Mouse (Mus musculus) heart, postnatal 4 days (tissue): ENCODE measurements around the gene Rfc5. TPM values are rescaled to one million over a fixed set of nuclear protein-coding genes. Genes with fewer than 3 reads are reported as not detected.
"Not testable (repeated sequence)": the region's sequence is repeated elsewhere in the genome, so short reads cannot be mapped to it uniquely, and the experiment has no call there.

Experiments used
- DNase-seq: peaks from one replicate; pipeline ENCODE4 v3.0.0; 2021
- total RNA-seq, 2 experiments: library from RNA; stranded (reverse); gene quantifications; 2 replicates each; pipeline ENCODE4 v1.2.3; 2021

The Rfc5 gene
- total RNA-seq, 2 experiments from 2014 or later, result 26.5 to 30.3 TPM

DNA sequence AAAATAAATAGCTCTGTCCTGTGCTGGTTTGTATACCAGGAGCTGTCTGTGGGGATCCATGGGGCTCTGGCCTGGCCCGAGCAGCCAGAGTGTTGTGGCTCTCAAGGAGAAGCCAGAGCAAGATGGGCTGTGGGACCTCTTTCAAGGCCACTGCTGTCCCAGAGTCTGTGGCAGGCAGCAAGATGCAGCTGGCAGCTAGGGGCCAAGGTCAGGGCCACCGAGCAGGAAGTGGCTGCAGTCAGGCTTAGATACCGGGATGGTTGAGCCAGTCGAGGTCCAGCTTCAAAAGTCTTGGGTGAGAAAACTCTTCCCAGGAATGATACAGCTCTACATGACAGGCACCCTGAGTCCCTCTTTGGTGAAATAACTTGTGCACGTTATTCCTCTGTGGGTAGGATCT is 41.8 kb downstream of the Rfc5 start:
- DNase-seq, result no peak

GRCm38 (mm10) chr5:117346281-117346680 is 42.6 kb downstream of the Rfc5 start:
- no peak for DNase-seq

DNA sequence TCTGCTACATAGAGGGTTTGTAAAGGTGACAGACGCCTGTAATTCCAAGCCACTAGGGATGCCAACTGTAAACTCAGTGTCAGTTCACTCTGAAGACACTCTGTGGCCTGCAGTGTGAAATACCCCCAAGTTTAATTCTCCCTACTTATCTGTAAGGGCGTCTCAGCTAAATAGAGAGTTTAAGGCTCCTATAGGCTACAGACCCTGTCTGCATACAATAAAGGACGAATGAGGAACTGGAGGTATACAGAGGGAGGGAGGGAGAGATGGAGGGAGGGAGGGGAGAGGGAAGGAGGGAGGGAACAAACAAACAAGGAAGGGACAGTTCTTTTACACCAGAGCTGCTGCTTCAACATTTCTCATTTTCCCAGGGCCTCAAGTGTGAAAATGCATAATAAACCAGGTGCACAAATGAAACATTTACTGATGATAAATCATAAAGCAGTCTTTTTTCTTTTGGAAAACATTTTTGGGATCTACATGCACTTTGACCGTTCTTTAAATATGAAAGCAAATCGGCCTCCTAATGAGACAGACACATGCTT is 43.3 kb downstream of the Rfc5 start:
- DNase-seq, result no peak

GRCm38 (mm10) chr5:117344496-117344895 is 44.4 kb downstream of the Rfc5 start:
- not testable (repeated sequence) for DNase-seq

- no peak for DNase-seq
Measured at GRCm38 (mm10) chr5:117341896-117342295, 47.0 kb downstream of the Rfc5 start.

- DNase-seq, result no peak
Measured at GRCm38 (mm10) chr5:117340081-117340480, 48.8 kb downstream of the Rfc5 start.

GRCm38 (mm10) chr5:117338503-117338902 is 50.3 kb downstream of the Rfc5 start:
- DNase-seq, result no peak

DNA sequence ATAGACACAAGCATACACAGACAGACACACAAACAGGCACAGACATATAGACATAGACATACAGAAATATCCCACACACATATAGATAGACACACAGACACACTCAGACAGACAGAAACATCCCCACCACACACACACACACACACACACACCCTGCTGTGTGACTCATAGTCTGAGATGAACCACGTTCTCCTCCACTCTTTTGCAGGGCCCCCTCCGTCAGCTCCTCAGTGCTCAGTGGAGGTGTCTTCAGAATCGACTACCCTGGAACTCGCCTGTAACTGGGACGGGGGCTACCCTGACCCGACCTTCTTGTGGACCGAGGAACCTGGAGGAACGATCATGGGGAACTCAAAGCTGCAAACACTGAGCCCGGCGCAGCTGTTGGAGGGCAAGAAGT is 50.8 kb downstream of the Rfc5 start:
- no peak for DNase-seq

DNA sequence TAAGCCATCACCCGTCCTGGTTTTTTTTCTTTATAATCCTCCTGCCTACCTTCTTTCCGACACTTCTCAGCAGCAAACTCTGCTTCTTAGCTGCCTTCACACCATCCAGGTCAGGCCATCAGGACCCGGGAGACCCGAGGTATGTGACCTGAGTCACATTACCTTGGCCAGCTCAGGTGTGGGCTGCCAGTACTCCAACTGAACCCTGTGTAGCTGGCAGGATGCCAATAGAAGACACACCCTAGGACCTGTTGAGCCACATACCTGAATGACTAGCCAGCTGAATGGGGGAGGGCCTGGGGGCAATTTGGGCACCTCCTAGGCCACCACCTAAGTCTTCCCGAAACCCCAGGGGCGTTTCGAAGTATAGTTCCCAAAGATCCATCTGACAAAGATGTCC is 58.4 kb downstream of the Rfc5 start:
- no peak for DNase-seq

Other genes starting within 250 kb of the Rfc5 start
- 100 to 1,000 TPM; 395 to 401 TPM for gene Pebp1, start 101.4 kb downstream of the Rfc5 start, total RNA-seq
- 10 to 100 TPM; 12.3 to 18.6 TPM for gene Vsig10, start 70.0 kb downstream of the Rfc5 start, total RNA-seq
- 100 to 1,000 TPM; 124 to 127 TPM for gene Wsb2, start 31.7 kb downstream of the Rfc5 start, total RNA-seq
- under 1 TPM; 0.09 to 0.10 TPM for gene Ksr2, start 25.0 kb upstream of the Rfc5 start, total RNA-seq